Mouse (Mus musculus): ENCODE results near the gene Nudt19. TPM values are rescaled to one million over a fixed set of nuclear protein-coding genes. Genes with fewer than 3 reads are reported as not detected.

Gene Nudt19
- polyA plus RNA-seq (2014; fragmentation: Nextera tagmentation; extraction: Ambion mirVana), result 35.2 and 35.8 TPM in 2 replicates

GRCm38 (mm10) chr7:35556205-35556603 lies at the start of gene Nudt19:
Gene Nudt19, minus strand, starts transcription at chr7:35556304.
- DNase-seq (ENCODE audit: low spot score) (no peak), ATAC-seq (ENCODE audit: insufficient number of reproducible peaks, low FRiP score, low TSS enrichment, low read depth) (no peak)
- WGBS, result 67% methylated on average over 4 of the region's 4 CpGs
- Histone ChIP-seq H3K36me3 (ENCODE audit: control insufficient read depth, insufficient read depth, low read length) (no peaks in the 10 kb centered on the region), H3K9ac (ENCODE audit: low read length) (peak within 1 kb of the TSS; percentile 95), H3K27ac (replicated peaks; ENCODE audit: low read depth, low read length) (peak within 1 kb of the TSS; percentile 93), H3K4me3 (ENCODE audit: low read depth, low read length) (peak within 1 kb of the TSS; percentile 75), H3K4me1 (ENCODE audit: control insufficient read depth, insufficient read depth, low read length) (0 out of 2 replicates have a peak, but pooled peaks cover 3% of the 10 kb centered on the region), H3K27me3 (ENCODE audit: control insufficient read depth, insufficient read depth, low read length) (no peaks in the 10 kb centered on the region), H3K9me3 (ENCODE audit: control insufficient read depth, low read length) (no peaks in the 10 kb centered on the region), H3K4me2 (ENCODE audit: low read depth, severe bottlenecking) (peak within 1 kb of the TSS; percentile 77)

GRCm38 (mm10) chr7:35602766-35603165 lies 46.7 kb upstream of the Nudt19 start:
- no peak overlapping the region for H3K27ac ChIP-seq (replicated peaks; ENCODE audit: low read depth, low read length)
- no peaks in the 10 kb centered on the region for H3K27me3 ChIP-seq (ENCODE audit: control insufficient read depth, insufficient read depth, low read length)
- WGBS, result 96% methylated on average over 5 of the region's 5 CpGs
- H3K9me3 ChIP-seq (ENCODE audit: control insufficient read depth, low read length), result no peaks in the 10 kb centered on the region
- DNase-seq (ENCODE audit: low spot score), result no peak
- H3K9ac ChIP-seq (ENCODE audit: low read length), result no peak overlapping the region
- H3K4me2 ChIP-seq (ENCODE audit: low read depth, severe bottlenecking), result no peak overlapping the region
- no peak for ATAC-seq (ENCODE audit: insufficient number of reproducible peaks, low FRiP score, low TSS enrichment, low read depth)
- peaks cover 14% of the 10 kb centered on the region for H3K36me3 ChIP-seq (ENCODE audit: control insufficient read depth, insufficient read depth, low read length)
- H3K4me3 ChIP-seq (ENCODE audit: low read depth, low read length), result no peak overlapping the region
- H3K4me1 ChIP-seq (ENCODE audit: control insufficient read depth, insufficient read depth, low read length), result no peaks in the 10 kb centered on the region

GRCm38 (mm10) chr7:35601106-35601505 lies 45.0 kb upstream of the Nudt19 start:
- 95% methylated on average over 6 of the region's 6 CpGs for WGBS
- no peak overlapping the region for H3K9ac ChIP-seq (ENCODE audit: low read length)
- ATAC-seq (ENCODE audit: insufficient number of reproducible peaks, low FRiP score, low TSS enrichment, low read depth) (no peak), DNase-seq (ENCODE audit: low spot score) (no peak)
- no peak overlapping the region for H3K4me2 ChIP-seq (ENCODE audit: low read depth, severe bottlenecking)
- no peak overlapping the region for H3K4me3 ChIP-seq (ENCODE audit: low read depth, low read length)
- no peaks in the 10 kb centered on the region for H3K4me1 ChIP-seq (ENCODE audit: control insufficient read depth, insufficient read depth, low read length)
- no peaks in the 10 kb centered on the region for H3K9me3 ChIP-seq (ENCODE audit: control insufficient read depth, low read length)
- H3K27ac ChIP-seq (replicated peaks; ENCODE audit: low read depth, low read length), result no peak overlapping the region
- H3K27me3 ChIP-seq (ENCODE audit: control insufficient read depth, insufficient read depth, low read length), result no peaks in the 10 kb centered on the region
- H3K36me3 ChIP-seq (ENCODE audit: control insufficient read depth, insufficient read depth, low read length), result peaks cover 10% of the 10 kb centered on the region; the same call in 1 of the 2 replicates

- H3K4me2 ChIP-seq (ENCODE audit: low read depth, severe bottlenecking), result no peak overlapping the region
- H3K9me3 ChIP-seq (ENCODE audit: control insufficient read depth, low read length), result no peaks in the 10 kb centered on the region
- no peak overlapping the region for H3K9ac ChIP-seq (ENCODE audit: low read length)
- H3K4me3 ChIP-seq (ENCODE audit: low read depth, low read length), result no peak overlapping the region
- no peak for ATAC-seq (ENCODE audit: insufficient number of reproducible peaks, low FRiP score, low TSS enrichment, low read depth)
- H3K27me3 ChIP-seq (ENCODE audit: control insufficient read depth, insufficient read depth, low read length), result no peaks in the 10 kb centered on the region
- WGBS, result 84% methylated on average over 10 of the region's 10 CpGs
- DNase-seq (ENCODE audit: low spot score), result no peak
- H3K27ac ChIP-seq (replicated peaks; ENCODE audit: low read depth, low read length), result no peak overlapping the region
- H3K4me1 ChIP-seq (ENCODE audit: control insufficient read depth, insufficient read depth, low read length), result no peaks in the 10 kb centered on the region
- H3K36me3 ChIP-seq (ENCODE audit: control insufficient read depth, insufficient read depth, low read length), result peaks cover 12% of the 10 kb centered on the region; the same call in 1 of the 2 replicates
Observed at GRCm38 (mm10) chr7:35600031-35600430, 43.9 kb upstream of the Nudt19 start.

- H3K27ac ChIP-seq (replicated peaks; ENCODE audit: low read depth, low read length), result no peak overlapping the region
- 95% methylated on average over 9 of the region's 9 CpGs for WGBS
- no peaks in the 10 kb centered on the region for H3K4me1 ChIP-seq (ENCODE audit: control insufficient read depth, insufficient read depth, low read length)
- H3K36me3 ChIP-seq (ENCODE audit: control insufficient read depth, insufficient read depth, low read length), result peaks cover 12% of the 10 kb centered on the region; the same call in 1 of the 2 replicates
- no peak overlapping the region for H3K9ac ChIP-seq (ENCODE audit: low read length)
- H3K4me3 ChIP-seq (ENCODE audit: low read depth, low read length), result no peak overlapping the region
- ATAC-seq (ENCODE audit: insufficient number of reproducible peaks, low FRiP score, low TSS enrichment, low read depth) (no peak), DNase-seq (ENCODE audit: low spot score) (no peak)
- no peak overlapping the region for H3K4me2 ChIP-seq (ENCODE audit: low read depth, severe bottlenecking)
- H3K27me3 ChIP-seq (ENCODE audit: control insufficient read depth, insufficient read depth, low read length), result no peaks in the 10 kb centered on the region
- H3K9me3 ChIP-seq (ENCODE audit: control insufficient read depth, low read length), result no peaks in the 10 kb centered on the region
Observed at GRCm38 (mm10) chr7:35599492-35599891, 43.4 kb upstream of the Nudt19 start.

GRCm38 (mm10) chr7:35594311-35594710 lies 38.2 kb upstream of the Nudt19 start:
- no peaks in the 10 kb centered on the region for H3K27me3 ChIP-seq (ENCODE audit: control insufficient read depth, insufficient read depth, low read length)
- WGBS, result 88% methylated on average over 5 of the region's 5 CpGs
- no peak overlapping the region for H3K9ac ChIP-seq (ENCODE audit: low read length)
- no peaks in the 10 kb centered on the region for H3K9me3 ChIP-seq (ENCODE audit: control insufficient read depth, low read length)
- peaks cover 10% of the 10 kb centered on the region for H3K36me3 ChIP-seq (ENCODE audit: control insufficient read depth, insufficient read depth, low read length)
- no peaks in the 10 kb centered on the region for H3K4me1 ChIP-seq (ENCODE audit: control insufficient read depth, insufficient read depth, low read length)
- no peak overlapping the region for H3K4me3 ChIP-seq (ENCODE audit: low read depth, low read length)
- no peak overlapping the region for H3K27ac ChIP-seq (replicated peaks; ENCODE audit: low read depth, low read length)
- DNase-seq (ENCODE audit: low spot score), result no peak
- ATAC-seq (ENCODE audit: insufficient number of reproducible peaks, low FRiP score, low TSS enrichment, low read depth), result no peak
- no peak overlapping the region for H3K4me2 ChIP-seq (ENCODE audit: low read depth, severe bottlenecking)

GRCm38 (mm10) chr7:35590731-35591191 lies 34.7 kb upstream of the Nudt19 start:
- Histone ChIP-seq H3K4me1 (ENCODE audit: control insufficient read depth, insufficient read depth, low read length) (peaks cover 6% of the 10 kb centered on the region; the same call in 1 of the 2 replicates), H3K27me3 (ENCODE audit: control insufficient read depth, insufficient read depth, low read length) (no peaks in the 10 kb centered on the region), H3K9ac (ENCODE audit: low read length) (no peak overlapping the region), H3K4me2 (ENCODE audit: low read depth, severe bottlenecking) (no peak overlapping the region), H3K36me3 (ENCODE audit: control insufficient read depth, insufficient read depth, low read length) (peaks cover 9% of the 10 kb centered on the region), H3K4me3 (ENCODE audit: low read depth, low read length) (no peak overlapping the region), H3K27ac (replicated peaks; ENCODE audit: low read depth, low read length) (0 out of 2 replicates have a peak overlapping the region, but pooled peaks have one; percentile 30), H3K9me3 (ENCODE audit: control insufficient read depth, low read length) (no peaks in the 10 kb centered on the region)
- WGBS, result 79% methylated on average over 10 of the region's 10 CpGs
- ATAC-seq (ENCODE audit: insufficient number of reproducible peaks, low FRiP score, low TSS enrichment, low read depth), result no peak
- DNase-seq (ENCODE audit: low spot score), result no peak

GRCm38 (mm10) chr7:35589485-35589884 lies 33.4 kb upstream of the Nudt19 start:
- H3K4me2 ChIP-seq (ENCODE audit: low read depth, severe bottlenecking), result no peak overlapping the region

More at GRCm38 (mm10) chr7:35589485-35589884, 33.4 kb upstream of the Nudt19 start:
- Histone ChIP-seq H3K27me3 (ENCODE audit: control insufficient read depth, insufficient read depth, low read length) (peaks cover 6% of the 10 kb centered on the region), H3K36me3 (ENCODE audit: control insufficient read depth, insufficient read depth, low read length) (peaks cover 8% of the 10 kb centered on the region), H3K27ac (replicated peaks; ENCODE audit: low read depth, low read length) (no peak overlapping the region), H3K4me1 (ENCODE audit: control insufficient read depth, insufficient read depth, low read length) (peaks cover 9% of the 10 kb centered on the region), H3K4me3 (ENCODE audit: low read depth, low read length) (no peak overlapping the region), H3K9me3 (ENCODE audit: control insufficient read depth, low read length) (no peaks in the 10 kb centered on the region), H3K9ac (ENCODE audit: low read length) (no peak overlapping the region)
- 86% methylated on average over 7 of the region's 7 CpGs for WGBS
- no peak for DNase-seq (ENCODE audit: low spot score)
- no peak for ATAC-seq (ENCODE audit: insufficient number of reproducible peaks, low FRiP score, low TSS enrichment, low read depth)

Measured in limb, embryonic 11.5 days (tissue).